Mouse (Mus musculus) lung, adult 2 months (tissue): ENCODE data around the gene Cct7. TPM values are rescaled to one million over a fixed set of nuclear protein-coding genes. Genes with fewer than 3 reads are reported as not detected.

Source experiments
- DNase-seq: peaks from one replicate; pipeline ENCODE4 v3.0.0; 2022
- H3K4me1 ChIP-seq: fragments of 200-500 bp; 2 replicates; pipeline ENCODE4 v1.6.1; 2011; ENCODE audit warnings: low read length; ENCODE audit not compliant: control insufficient read depth, insufficient read depth
- H3K4me3 ChIP-seq: fragments of 200-500 bp; replicated peaks from 2 replicates; pipeline ENCODE3; 2011; ENCODE audit warnings: low read depth, mild to moderate bottlenecking, control low read depth, low read length; ENCODE audit errors: extremely low read depth
- CTCF ChIP-seq: fragments of 200-500 bp; IDR thresholded peaks from 2 replicates; pipeline ENCODE4 v1.5.1; 2011; ENCODE audit warnings: mild to moderate bottlenecking, low read length, control low read depth; ENCODE audit not compliant: insufficient read depth
- POLR2A ChIP-seq: fragments of 200-500 bp; IDR thresholded peaks from 2 replicates; pipeline ENCODE4 v1.6.1; 2011; ENCODE audit warnings: low read depth, mild to moderate bottlenecking, control low read depth, low read length, borderline replicate concordance; ENCODE audit errors: extremely low read depth
- WGBS: fragments of 180-500 bp; shearing (Covaris S2); methylation state at CpG from one replicate; pipeline ENCODE4 v1.1.7; 2018; 5-methylcytosine and 5-hydroxymethylcytosine counted together
- polyA plus RNA-seq: library from polyadenylated mRNA; depleted of rRNA; stranded (reverse); fragments of >200 nt; gene quantifications from 2 replicates; pipeline ENCODE4 v1.2.3, GENCODE M21; 2012

Gene Cct7
- polyA plus RNA-seq, 1 experiment = 103 TPM

DNA sequence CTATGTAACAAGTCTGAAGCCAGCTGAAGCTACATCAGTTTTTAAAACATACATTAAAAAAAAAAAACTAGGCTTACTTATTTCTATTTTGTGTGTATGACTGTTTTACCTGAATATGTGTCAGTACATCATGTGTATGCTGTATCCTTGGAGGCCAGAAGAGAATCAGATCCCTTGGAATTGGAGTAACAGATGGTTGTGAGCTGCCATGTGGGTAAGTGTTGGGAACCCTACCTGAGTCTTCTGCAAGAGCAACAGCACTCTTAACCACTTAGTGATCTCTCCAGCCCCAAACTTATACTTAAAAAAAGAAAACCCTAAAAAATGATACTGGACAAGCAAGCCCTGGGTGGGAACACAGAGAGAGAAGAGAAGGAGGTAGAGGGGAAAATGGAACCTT, 45.7 kb downstream of the Cct7 start:
- TF ChIP-seq CTCF (no peak), POLR2A (no peak)
- no peaks in the 10 kb centered on the region for H3K4me1 ChIP-seq
- no peak for DNase-seq
- no peak overlapping the region for H3K4me3 ChIP-seq

DNA sequence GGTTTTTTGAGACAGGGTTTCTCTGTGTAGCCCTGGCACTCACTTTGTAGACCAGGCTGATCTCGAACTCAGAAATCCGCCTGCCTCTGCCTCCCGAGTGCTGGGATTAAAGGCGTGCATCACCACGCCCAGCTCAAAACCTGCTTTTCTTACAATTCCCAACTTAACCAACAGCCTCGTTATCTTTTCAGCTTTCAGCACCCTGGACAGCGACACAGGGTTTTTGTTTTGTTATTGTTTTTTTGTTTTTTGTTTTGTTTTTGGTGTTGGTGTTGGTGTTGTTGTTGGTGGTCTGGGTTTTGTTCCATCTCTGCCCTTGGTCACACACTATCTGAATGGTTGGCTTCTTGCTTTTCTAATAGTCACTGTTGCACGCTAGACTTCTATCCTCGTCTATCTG, 46.8 kb downstream of the Cct7 start:
- Histone ChIP-seq H3K4me1 (no peaks in the 10 kb centered on the region), H3K4me3 (no peak overlapping the region)
- TF ChIP-seq POLR2A (no peak), CTCF (no peak)
- 60% methylated on average over 9 of the region's 9 CpGs for WGBS
- no peak for DNase-seq

DNA sequence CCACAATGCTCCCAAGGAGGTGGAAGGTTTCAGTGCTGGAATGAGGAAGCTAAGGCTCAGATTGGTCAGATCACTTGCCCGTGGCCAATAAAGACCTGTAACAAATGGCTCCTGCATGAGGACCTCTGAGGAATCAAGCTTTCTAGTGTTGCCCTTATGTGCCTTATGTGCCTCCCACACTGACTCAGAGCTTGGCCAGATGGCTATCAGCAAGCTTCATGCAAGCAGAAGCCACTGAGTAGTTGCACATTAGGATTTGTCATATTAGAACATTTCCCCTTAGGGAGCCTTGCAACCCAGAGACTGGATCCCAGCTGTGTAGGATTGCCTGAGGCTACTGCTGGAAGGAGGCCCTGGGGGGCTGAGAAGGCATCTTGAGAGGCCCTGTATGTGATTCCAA, 49.1 kb downstream of the Cct7 start:
- H3K4me3 ChIP-seq = no peak overlapping the region
- TF ChIP-seq CTCF (no peak), POLR2A (no peak)
- H3K4me1 ChIP-seq = no peaks in the 10 kb centered on the region
- DNase-seq = no peak
- 77% methylated on average over 1 of the region's 1 CpGs for WGBS

DNA sequence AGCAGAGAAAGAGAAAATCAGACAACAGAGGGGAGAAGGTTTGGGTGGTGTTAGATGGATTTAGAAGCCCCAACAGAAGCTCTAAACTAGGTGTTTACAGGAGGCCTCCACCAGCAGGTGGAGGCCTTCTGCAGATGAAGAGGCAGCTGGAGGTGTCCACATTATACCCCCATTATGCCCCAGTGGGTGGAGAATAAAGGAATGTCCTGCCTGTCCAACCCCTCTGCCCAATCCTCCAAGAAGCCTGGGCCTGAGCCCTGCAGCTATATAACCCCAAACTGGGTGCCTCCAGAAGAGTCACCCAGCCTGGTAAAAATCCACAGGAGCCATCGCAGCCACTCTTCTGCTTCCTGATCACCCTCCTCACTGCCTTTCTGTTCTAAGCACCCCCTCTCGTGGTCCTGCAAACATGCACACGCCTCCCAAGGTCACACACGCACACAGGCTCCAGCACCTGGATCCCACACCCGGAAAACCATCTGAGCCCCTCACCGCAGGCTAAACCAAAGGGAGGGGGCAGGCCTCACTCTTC, 50.3 kb downstream of the Cct7 start:
- no peak for TF ChIP-seq POLR2A
- no peak for TF ChIP-seq CTCF
- no peak for DNase-seq
- H3K4me3 ChIP-seq = no peak overlapping the region
- WGBS = 17% methylated on average over 6 of the region's 6 CpGs
- no peaks in the 10 kb centered on the region for H3K4me1 ChIP-seq

DNA sequence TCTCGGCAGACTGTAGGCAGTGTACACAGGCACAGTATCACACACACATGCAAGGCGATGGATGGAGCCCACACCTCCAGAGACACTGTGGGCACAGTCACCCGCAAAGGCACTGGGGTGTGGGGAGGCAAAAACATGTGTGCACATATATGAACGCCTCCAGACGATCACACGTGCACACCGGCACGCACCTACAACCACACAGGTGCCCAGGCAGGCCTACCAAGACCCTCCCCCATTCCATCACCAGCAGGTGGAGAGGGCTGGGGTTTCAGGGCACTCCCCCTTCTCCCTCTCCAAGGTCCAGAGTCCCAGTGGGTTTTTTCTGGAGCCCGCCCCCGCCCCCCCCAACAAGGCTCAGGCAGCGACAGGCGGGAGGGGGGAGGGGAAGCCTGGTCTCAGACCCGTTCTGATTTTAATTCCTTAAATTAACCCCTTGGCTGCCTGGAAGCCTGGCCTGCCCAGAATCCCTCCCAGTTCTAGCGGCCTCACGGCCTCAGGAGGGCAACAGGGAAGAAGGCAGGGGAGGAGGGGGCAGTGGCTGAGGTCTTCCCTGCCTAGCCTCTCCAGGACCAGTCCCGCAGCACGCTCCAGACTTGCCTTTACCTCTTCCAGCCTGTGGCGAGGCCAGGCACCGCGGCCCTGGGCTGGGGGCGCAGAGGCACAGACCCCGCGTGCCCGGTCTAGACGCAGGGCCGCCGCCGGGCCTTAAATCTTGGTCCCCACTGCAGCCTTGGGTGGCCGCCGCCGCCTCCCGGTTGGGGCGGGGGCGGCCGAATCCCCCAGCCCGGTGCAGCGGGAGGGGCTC, 51.0 kb downstream of the Cct7 start:
- TF ChIP-seq POLR2A (no peak), CTCF (no peak)
- Histone ChIP-seq H3K4me1 (no peaks in the 10 kb centered on the region), H3K4me3 (no peak overlapping the region)
- no peak for DNase-seq
- WGBS = 3% methylated on average over 36 of the region's 37 CpGs

DNA sequence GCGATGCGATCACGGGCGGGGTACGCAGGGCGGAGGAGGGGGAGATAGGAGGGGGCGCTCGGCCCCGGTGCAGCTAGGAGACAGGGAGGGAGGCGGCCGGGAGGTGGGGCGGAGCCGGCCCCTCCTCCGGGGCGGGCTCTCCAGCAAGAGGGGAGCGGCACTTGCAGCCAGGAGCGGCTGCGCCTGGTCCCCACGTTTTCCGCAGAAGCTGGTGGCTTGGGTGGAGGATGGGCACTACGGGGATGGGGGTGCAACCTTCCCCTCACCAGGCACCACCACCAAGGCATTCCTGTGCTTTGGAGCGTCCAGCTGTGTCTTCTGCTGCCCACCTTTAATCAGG, 51.6 kb downstream of the Cct7 start, which contains the start of gene Fbxo41:
TSS of gene Fbxo41 (minus strand) at position 84 of the 340 bp plus-strand sequence.
- DNase-seq = no peak
- Histone ChIP-seq H3K4me3 (no peak within 1 kb of the TSS), H3K4me1 (no peaks in the 10 kb centered on the region)
- WGBS = under 1% methylated on average over 19 of the region's 22 CpGs
- no peak for TF ChIP-seq POLR2A
- TF ChIP-seq CTCF = no peak

DNA sequence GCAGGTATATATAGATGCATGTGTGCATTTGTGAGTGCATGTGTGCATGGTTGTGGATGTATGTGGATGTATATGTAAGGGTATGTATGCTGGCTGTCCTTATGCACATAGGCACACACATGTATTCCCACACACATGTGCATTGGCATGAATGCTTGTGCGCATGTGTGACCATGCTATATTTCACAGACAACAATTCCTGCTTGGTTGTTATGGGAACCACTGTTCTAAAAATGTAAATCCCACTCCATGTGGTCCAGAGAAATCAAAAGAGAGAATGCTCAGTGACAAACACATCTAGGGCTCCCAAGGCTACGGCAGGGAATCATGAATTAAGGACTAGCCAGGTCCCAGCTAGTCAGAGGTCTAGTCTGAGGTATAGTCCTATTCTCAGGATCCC, 53.6 kb downstream of the Cct7 start:
- H3K4me3 ChIP-seq = no peak overlapping the region
- WGBS = 85% methylated on average over 2 of the region's 2 CpGs
- H3K4me1 ChIP-seq = no peaks in the 10 kb centered on the region
- no peak for DNase-seq
- TF ChIP-seq CTCF = no peak
- no peak for TF ChIP-seq POLR2A

DNA sequence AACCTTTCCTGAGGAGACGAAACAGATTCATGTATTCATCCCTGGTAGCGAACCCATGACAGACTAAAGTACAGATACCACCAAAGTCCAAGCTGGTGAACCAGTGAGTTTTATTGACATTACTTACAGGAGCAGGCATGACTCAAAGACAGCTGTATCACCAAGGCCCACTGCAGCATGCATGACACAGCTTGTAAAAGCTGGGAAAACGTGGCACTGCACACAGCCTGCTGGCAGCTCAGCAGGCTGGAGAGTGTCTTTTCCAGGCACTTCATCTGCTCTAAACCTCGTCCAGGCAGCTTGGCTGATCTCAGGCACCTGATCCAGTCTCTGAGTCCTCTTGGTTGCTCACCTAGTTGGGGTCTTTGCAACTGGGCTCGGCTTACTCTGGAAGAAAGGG, 57.3 kb downstream of the Cct7 start:
- 36% methylated on average over 5 of the region's 5 CpGs for WGBS
- TF ChIP-seq POLR2A (no peak), CTCF (no peak)
- no peaks in the 10 kb centered on the region for H3K4me1 ChIP-seq
- DNase-seq = no peak
- no peak overlapping the region for H3K4me3 ChIP-seq

DNA sequence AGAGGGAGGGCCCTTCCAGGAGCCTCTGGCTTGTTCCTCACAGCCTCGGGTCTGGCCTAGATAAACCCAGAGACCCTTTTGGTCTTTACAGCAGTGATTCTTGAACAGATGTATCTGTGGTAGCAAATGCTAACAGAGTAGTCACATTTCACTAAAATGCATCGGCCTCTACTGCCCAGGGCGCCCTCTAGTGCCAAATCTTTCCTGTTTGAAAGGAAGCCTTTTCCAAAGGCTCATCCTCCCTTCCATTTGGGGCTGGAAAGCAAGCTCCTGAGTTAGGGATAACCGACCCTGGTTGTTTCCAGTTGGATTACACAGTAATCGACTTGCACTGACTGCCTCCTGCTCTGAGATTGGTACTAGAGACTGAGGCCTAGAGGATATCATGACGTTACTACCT, 59.2 kb downstream of the Cct7 start:
- WGBS = 2% methylated on average over 6 of the region's 6 CpGs
- no peak for TF ChIP-seq POLR2A
- TF ChIP-seq CTCF = 0 out of 2 replicates have a peak, but pooled peaks have one; percentile 23
- DNase-seq = peak; percentile 25

More for the DNA sequence above, 59.2 kb downstream of the Cct7 start:
- Histone ChIP-seq H3K4me1 (no peaks in the 10 kb centered on the region), H3K4me3 (no peak overlapping the region)
